Mouse (Mus musculus): ENCODE measurements around the gene Mgat4b.
"Not testable (repeated sequence)": the region's sequence is repeated elsewhere in the genome, so short reads cannot be mapped to it uniquely, and the experiment has no call there.

Mgat4b gene

GRCm38 (mm10) chr11:50210505-50211151 lies at the start of gene Mgat4b, which contains the start of gene Sqstm1:
Gene Mgat4b (plus strand): TSS chr11:50210890.
Gene Sqstm1 (minus strand): TSS chr11:50210827.
- DNase-seq: peak; percentile 86

- peak; percentile 70 for DNase-seq
Measured at GRCm38 (mm10) chr11:50161578-50162304, 48.9 kb upstream of the Mgat4b start.

GRCm38 (mm10) chr11:50162338-50163050 lies 48.2 kb upstream of the Mgat4b start:
- no peak for DNase-seq

GRCm38 (mm10) chr11:50168352-50168751 lies 42.3 kb upstream of the Mgat4b start:
- DNase-seq: no peak

- DNase-seq: not testable (repeated sequence)
Measured at GRCm38 (mm10) chr11:50174111-50174729, 36.5 kb upstream of the Mgat4b start, which contains the start of gene Mrnip. Gene Mrnip (plus strand): TSS chr11:50174444.

- DNase-seq: peak; percentile 99
Measured at GRCm38 (mm10) chr11:50174730-50175187, 35.9 kb upstream of the Mgat4b start.

GRCm38 (mm10) chr11:50176351-50176750 lies 34.3 kb upstream of the Mgat4b start:
- no peak for DNase-seq

GRCm38 (mm10) chr11:50177111-50177510 lies 33.6 kb upstream of the Mgat4b start:
- no peak for DNase-seq

- no peak for DNase-seq
Measured at GRCm38 (mm10) chr11:50178532-50179488, 31.9 kb upstream of the Mgat4b start.

- DNase-seq: no peak
Measured at GRCm38 (mm10) chr11:50180478-50181231, 30.0 kb upstream of the Mgat4b start.

- DNase-seq: no peak
Measured at GRCm38 (mm10) chr11:50182702-50183101, 28.0 kb upstream of the Mgat4b start.

- no peak for DNase-seq
Measured at GRCm38 (mm10) chr11:50184788-50185187, 25.9 kb upstream of the Mgat4b start.

GRCm38 (mm10) chr11:50188682-50189081 lies 22.0 kb upstream of the Mgat4b start:
- DNase-seq: no peak

- DNase-seq: no peak
Measured at GRCm38 (mm10) chr11:50190362-50190761, 20.3 kb upstream of the Mgat4b start.

- DNase-seq: no peak
Measured at GRCm38 (mm10) chr11:50192278-50192677, 18.4 kb upstream of the Mgat4b start.

GRCm38 (mm10) chr11:50194070-50194469 lies 16.6 kb upstream of the Mgat4b start:
- no peak for DNase-seq

- no peak for DNase-seq
Measured at GRCm38 (mm10) chr11:50194793-50195192, 15.9 kb upstream of the Mgat4b start.

GRCm38 (mm10) chr11:50197500-50197899 lies 13.2 kb upstream of the Mgat4b start:
- no peak for DNase-seq

GRCm38 (mm10) chr11:50198219-50198846 lies 12.4 kb upstream of the Mgat4b start:
- DNase-seq: no peak

GRCm38 (mm10) chr11:50198916-50199315 lies 11.8 kb upstream of the Mgat4b start:
- DNase-seq: no peak

- peak; percentile 44 for DNase-seq
Measured at GRCm38 (mm10) chr11:50200613-50201012, 10.1 kb upstream of the Mgat4b start.
